Mouse (Mus musculus): ENCODE results near the gene Rnf216. TPM values are rescaled to one million over a fixed set of nuclear protein-coding genes. Genes with fewer than 3 reads are reported as not detected.

Gene Rnf216
- polyA plus RNA-seq, 1 experiment from 2014 or later = 44.4 TPM

DNA sequence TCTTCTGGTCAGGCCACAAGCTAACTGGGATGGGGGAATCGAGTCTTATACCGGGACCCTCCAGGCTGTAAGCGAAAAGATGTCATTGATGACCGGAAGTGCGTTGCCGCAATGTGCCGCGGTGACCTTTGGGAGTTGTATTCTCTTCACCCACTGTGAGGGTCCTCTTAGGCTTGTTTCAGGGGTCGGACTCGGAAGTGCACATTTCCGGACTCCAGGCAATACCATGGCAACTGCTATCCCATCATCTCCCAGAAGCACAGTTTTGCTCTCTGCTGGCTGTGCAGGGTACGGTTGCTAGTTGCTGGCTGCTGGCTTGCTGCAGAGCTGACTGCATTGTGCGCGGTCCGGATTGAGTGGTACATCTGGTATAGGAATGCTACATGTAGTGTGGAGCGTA is 16.3 kb upstream of the Rnf216 start:
- peaks cover 10% of the 10 kb centered on the region for H3K4me1 ChIP-seq
- peaks cover 8% of the 10 kb centered on the region; the same call in 1 of the 2 replicates for H3K9me3 ChIP-seq
- H3K4me3 ChIP-seq = no peak overlapping the region
- H3K36me3 ChIP-seq (replicated peaks) = no peaks in the 10 kb centered on the region
- H3K27me3 ChIP-seq (ENCODE audit: poor library complexity, severe bottlenecking) = no peaks in the 10 kb centered on the region
- WGBS = 87% methylated on average over 16 of the region's 16 CpGs
- H3K27ac ChIP-seq = no peak overlapping the region
- DNase-seq (ENCODE audit: extremely low spot score, low spot score) = no peak

DNA sequence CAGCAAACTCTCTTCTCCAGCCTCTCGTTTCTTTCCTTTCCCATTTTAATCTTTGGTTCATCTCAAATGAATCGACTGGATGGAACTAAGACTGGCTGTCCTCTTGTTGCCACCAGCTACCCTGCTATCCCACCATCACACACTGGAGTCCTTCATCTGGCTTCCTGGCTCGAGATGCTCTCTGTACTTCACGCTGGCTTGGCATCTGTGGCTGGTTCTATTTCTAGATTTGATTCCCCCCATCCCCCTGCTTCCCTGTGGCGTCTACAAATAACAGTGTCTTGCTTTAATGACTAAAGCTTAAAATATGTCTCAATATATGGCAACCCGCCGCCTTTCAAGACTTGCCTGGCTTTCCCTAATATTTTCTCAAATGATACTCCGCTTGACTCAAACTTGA is 15.0 kb upstream of the Rnf216 start:
- Histone ChIP-seq H3K9me3 (peaks cover 8% of the 10 kb centered on the region; the same call in 1 of the 2 replicates), H3K27ac (no peak overlapping the region), H3K36me3 (replicated peaks) (no peaks in the 10 kb centered on the region), H3K27me3 (ENCODE audit: poor library complexity, severe bottlenecking) (no peaks in the 10 kb centered on the region), H3K4me3 (no peak overlapping the region), H3K4me1 (peaks cover 10% of the 10 kb centered on the region)
- no peak for DNase-seq (ENCODE audit: extremely low spot score, low spot score)
- 89% methylated on average over 8 of the region's 8 CpGs for WGBS

DNA sequence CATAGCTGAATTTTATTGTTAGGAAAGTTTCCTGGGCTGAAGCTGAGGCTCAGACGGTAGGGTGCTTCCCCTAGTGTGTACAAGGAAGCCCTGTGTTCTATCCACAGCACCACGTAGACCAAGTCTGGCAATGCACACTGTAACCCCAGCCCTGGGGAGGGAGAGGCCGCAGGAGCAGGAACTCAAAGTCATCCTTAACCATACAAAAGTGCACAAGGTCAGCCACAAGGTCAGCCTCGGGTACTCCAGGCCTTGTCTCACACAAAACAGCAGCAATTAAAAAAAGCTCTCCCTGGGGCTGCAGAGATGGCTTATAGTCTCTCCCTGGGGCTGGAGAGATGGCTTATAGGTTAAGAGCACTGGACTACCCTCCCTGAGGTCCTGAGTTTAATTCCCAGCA is 14.1 kb upstream of the Rnf216 start:
- Histone ChIP-seq H3K4me3 (no peak overlapping the region), H3K27me3 (ENCODE audit: poor library complexity, severe bottlenecking) (no peaks in the 10 kb centered on the region), H3K36me3 (replicated peaks) (no peaks in the 10 kb centered on the region), H3K4me1 (peaks cover 10% of the 10 kb centered on the region), H3K9me3 (peaks cover 8% of the 10 kb centered on the region; the same call in 1 of the 2 replicates), H3K27ac (no peak overlapping the region)
- no peak for DNase-seq (ENCODE audit: extremely low spot score, low spot score)
- WGBS = 71% methylated on average over 4 of the region's 4 CpGs

DNA sequence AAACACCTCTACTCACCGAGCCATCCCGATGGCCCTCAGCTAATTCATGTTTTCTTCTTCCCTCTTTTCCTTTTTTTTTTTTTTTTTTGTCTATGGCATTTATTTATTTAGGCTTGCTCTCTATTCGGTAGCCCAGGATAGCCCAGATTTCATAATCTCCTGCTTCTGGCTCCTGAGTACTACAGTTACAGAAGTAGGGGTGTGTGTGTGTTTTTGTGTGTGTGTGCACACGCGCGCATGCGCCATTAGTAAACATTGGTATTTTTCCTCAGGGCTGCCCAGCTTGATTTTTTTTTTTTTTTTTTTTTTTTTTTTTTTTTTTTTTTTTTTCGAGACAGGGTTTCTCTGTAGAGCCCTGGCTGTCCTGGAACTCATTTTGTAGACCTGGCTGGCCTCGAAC is 13.3 kb upstream of the Rnf216 start:
- H3K4me1 ChIP-seq = peaks cover 10% of the 10 kb centered on the region
- H3K4me3 ChIP-seq = no peak overlapping the region
- 92% methylated on average over 9 of the region's 9 CpGs for WGBS
- peaks cover 8% of the 10 kb centered on the region; the same call in 1 of the 2 replicates for H3K9me3 ChIP-seq
- DNase-seq (ENCODE audit: extremely low spot score, low spot score) = no peak
- H3K27ac ChIP-seq = no peak overlapping the region
- H3K36me3 ChIP-seq (replicated peaks) = no peaks in the 10 kb centered on the region
- H3K27me3 ChIP-seq (ENCODE audit: poor library complexity, severe bottlenecking) = no peaks in the 10 kb centered on the region

DNA sequence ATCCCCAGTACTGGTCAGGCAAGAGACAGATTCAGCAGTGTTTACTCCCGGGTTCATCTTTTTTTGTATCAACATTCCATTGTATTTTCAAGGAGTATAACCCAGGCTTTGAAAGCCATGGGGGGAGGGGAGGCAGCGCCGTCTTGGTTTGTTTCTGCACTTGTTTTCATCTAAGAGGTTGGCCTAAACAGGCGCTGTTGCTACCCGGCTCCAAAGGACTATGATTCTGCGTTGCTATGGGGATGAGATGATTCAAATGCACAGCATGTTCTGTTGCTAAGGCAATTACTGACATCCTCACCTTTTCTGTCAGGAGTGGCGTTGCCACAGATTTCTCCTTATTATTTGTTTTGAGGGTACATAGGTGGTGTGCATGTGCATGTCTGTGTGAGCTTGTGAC is 12.8 kb upstream of the Rnf216 start:
- DNase-seq (ENCODE audit: extremely low spot score, low spot score) = peak; percentile 20
- Histone ChIP-seq H3K9me3 (peaks cover 8% of the 10 kb centered on the region; the same call in 1 of the 2 replicates), H3K4me1 (peaks cover 10% of the 10 kb centered on the region), H3K27me3 (ENCODE audit: poor library complexity, severe bottlenecking) (no peaks in the 10 kb centered on the region), H3K4me3 (no peak overlapping the region), H3K27ac (0 out of 2 replicates have a peak overlapping the region, but pooled peaks have one; percentile 5), H3K36me3 (replicated peaks) (no peaks in the 10 kb centered on the region)
- WGBS = 50% methylated on average over 7 of the region's 7 CpGs

DNA sequence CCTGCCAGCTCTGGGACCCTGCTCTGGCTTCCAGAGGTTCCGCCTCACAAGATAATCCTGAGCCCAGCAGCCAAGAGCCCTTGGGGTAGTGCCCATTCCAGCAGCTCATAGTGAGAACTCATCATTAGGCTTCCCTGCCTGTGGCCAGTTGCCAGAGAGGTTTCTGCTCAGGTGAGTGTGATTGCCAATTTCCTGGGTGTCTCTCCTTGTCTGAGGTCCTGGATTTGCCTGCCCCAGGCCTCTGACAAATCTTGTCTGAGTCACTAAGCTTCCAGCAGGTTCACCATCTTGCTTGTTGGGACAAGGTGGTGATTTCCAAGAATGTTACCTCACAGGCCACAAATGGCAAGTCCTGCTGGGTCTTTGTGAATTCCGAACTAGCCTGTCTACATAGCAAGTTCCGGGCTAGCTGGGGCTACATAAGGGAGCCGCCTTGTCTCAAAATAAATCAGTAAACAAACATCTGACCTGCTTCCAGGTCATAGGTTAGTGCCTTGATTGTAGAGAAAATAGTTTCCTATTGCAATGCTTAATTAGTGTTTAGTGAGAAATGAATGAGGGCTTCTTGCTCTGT is 12.1 kb upstream of the Rnf216 start:
- WGBS = 79% methylated on average over 4 of the region's 4 CpGs
- no peak for DNase-seq (ENCODE audit: extremely low spot score, low spot score)
- Histone ChIP-seq H3K9me3 (peaks cover 8% of the 10 kb centered on the region; the same call in 1 of the 2 replicates), H3K27ac (0 out of 2 replicates have a peak overlapping the region, but pooled peaks have one; percentile 5), H3K36me3 (replicated peaks) (no peaks in the 10 kb centered on the region), H3K4me3 (no peak overlapping the region), H3K27me3 (ENCODE audit: poor library complexity, severe bottlenecking) (no peaks in the 10 kb centered on the region), H3K4me1 (peaks cover 10% of the 10 kb centered on the region)

DNA sequence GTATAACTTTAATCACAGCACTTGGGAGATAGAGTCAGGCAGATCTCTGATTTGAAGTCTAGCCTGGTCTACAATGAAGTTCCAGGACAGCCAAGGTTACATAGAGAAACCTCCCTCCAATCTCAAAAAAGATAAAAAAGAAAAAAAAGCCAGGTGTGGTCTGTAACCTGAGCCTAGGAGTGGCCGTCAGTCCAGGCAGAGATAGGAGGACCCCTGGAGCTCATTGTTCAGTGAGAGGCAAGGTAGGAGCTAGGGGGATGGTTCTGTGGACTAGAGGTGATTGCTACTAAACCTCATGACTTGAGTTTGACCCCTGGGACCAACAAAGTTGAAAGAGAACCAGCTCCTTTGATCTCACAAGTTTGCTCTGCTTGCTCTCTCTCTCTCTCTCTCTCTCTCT is 9.9 kb upstream of the Rnf216 start:
- WGBS = 35% methylated on average over 1 of the region's 1 CpGs

DNA sequence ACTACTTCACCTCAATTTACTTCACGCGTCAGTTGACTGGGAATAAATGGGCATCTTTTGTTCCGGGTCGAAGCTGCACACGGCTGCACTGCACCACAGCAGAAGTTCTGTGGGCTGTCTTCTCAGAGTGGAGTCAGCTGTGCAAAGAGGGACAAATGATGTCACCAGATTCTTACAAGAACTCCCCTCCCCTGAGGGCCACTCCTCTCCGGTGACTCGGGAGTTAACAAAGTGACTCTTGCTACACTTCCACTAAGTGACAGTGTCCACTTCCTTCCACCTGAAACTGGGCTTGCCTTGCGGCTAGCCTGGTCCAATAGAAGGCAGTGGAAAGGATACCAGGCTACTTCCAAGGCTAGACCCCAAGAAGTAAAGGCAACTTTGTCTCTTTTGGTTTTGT is 9.3 kb upstream of the Rnf216 start:
- no peaks in the 10 kb centered on the region; the same call in 1 of the 2 replicates for H3K9me3 ChIP-seq
- no peaks in the 10 kb centered on the region for H3K36me3 ChIP-seq (replicated peaks)
- H3K4me3 ChIP-seq = no peak overlapping the region
- no peak overlapping the region for H3K27ac ChIP-seq
- H3K4me1 ChIP-seq = peaks cover 10% of the 10 kb centered on the region
- no peaks in the 10 kb centered on the region for H3K27me3 ChIP-seq (ENCODE audit: poor library complexity, severe bottlenecking)
- WGBS = 85% methylated on average over 8 of the region's 8 CpGs
- no peak for DNase-seq (ENCODE audit: extremely low spot score, low spot score)

More for the DNA sequence above, 9.9 kb upstream of the Rnf216 start:
- H3K9me3 ChIP-seq = no peaks in the 10 kb centered on the region
- H3K4me1 ChIP-seq = peaks cover 10% of the 10 kb centered on the region
- DNase-seq (ENCODE audit: extremely low spot score, low spot score) = no peak
- H3K27me3 ChIP-seq (ENCODE audit: poor library complexity, severe bottlenecking) = no peaks in the 10 kb centered on the region
- no peaks in the 10 kb centered on the region for H3K36me3 ChIP-seq (replicated peaks)
- no peak overlapping the region for H3K4me3 ChIP-seq
- no peak overlapping the region for H3K27ac ChIP-seq

DNA sequence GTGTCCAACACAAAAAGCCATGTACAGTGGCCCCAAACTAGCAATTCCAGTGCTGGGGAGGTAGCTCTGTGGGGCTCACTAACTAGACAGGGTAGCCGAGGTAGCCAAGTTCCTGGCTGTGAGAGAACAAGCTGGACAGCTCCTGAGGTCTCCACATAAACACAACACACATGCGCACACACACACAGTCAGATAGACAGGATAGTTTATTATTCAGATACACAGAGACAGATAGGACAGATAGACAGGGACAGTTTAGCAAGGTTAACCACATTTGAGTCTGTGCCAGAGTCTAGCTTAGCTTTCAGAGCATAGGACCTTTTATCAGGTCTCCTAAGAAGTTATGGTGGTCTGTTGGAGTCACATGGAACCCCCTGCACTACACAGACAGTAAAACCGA is 6.0 kb downstream of the Rnf216 start:
- H3K9me3 ChIP-seq = no peaks in the 10 kb centered on the region
- 94% methylated on average over 3 of the region's 3 CpGs for WGBS
- H3K27ac ChIP-seq = no peak overlapping the region
- H3K4me1 ChIP-seq = peaks cover 25% of the 10 kb centered on the region
- no peak overlapping the region for H3K4me3 ChIP-seq
- no peak for DNase-seq (ENCODE audit: extremely low spot score, low spot score)
- H3K36me3 ChIP-seq (replicated peaks) = peaks cover 12% of the 10 kb centered on the region
- H3K27me3 ChIP-seq (ENCODE audit: poor library complexity, severe bottlenecking) = no peaks in the 10 kb centered on the region

DNA sequence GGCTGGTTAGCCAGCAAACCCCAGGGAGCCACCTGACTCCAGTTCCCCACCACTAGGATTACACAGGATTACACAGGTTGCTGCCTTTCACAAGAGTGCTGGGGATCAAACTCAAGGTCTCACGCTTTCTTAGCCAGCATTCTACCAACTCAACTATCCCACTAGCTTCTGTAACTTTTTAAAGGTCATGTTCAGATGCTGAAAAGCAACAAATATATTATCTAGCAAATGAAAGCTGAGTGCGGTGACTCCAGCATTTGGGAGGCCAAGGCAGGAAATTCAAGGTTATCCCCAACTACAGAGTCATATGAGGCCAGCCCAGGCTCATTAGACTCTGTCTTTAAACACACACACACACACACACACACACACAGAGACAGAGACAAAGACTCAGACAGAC is 9.6 kb downstream of the Rnf216 start:
- WGBS = 94% methylated on average over 2 of the region's 2 CpGs
- Histone ChIP-seq H3K9me3 (no peaks in the 10 kb centered on the region), H3K4me3 (no peak overlapping the region)

DNA sequence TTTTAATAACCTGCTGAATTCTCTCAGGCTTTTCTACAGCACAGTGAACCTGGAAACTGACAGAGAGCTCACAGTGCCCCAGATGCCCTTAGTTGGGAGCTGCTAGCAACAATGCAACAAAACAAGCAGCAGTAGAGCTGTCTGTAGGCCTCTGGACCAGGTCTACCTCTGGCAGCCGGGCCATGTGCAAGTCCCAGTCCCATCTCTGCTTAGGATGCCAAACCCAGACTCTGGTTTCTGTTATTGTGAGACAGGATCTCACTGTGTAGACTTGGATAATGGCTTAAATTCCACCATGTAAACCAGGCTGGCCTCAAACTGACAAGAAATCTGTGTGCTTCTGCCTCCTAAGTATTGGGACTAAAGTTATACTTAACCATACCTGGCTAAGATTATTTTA is 11.2 kb downstream of the Rnf216 start:
- H3K9me3 ChIP-seq = no peaks in the 10 kb centered on the region
- H3K4me1 ChIP-seq = peaks cover 24% of the 10 kb centered on the region
- no peak overlapping the region for H3K4me3 ChIP-seq
- 80% methylated on average over 1 of the region's 1 CpGs for WGBS
- no peaks in the 10 kb centered on the region for H3K27me3 ChIP-seq (ENCODE audit: poor library complexity, severe bottlenecking)
- no peak for DNase-seq (ENCODE audit: extremely low spot score, low spot score)
- peaks cover 10% of the 10 kb centered on the region for H3K36me3 ChIP-seq (replicated peaks)
- H3K27ac ChIP-seq = no peak overlapping the region

More for the DNA sequence above, 9.6 kb downstream of the Rnf216 start:
- H3K36me3 ChIP-seq (replicated peaks) = no peaks in the 10 kb centered on the region; the same call in 1 of the 2 replicates
- DNase-seq (ENCODE audit: extremely low spot score, low spot score) = no peak
- no peaks in the 10 kb centered on the region for H3K27me3 ChIP-seq (ENCODE audit: poor library complexity, severe bottlenecking)
- no peak overlapping the region for H3K27ac ChIP-seq
- H3K4me1 ChIP-seq = peaks cover 24% of the 10 kb centered on the region

DNA sequence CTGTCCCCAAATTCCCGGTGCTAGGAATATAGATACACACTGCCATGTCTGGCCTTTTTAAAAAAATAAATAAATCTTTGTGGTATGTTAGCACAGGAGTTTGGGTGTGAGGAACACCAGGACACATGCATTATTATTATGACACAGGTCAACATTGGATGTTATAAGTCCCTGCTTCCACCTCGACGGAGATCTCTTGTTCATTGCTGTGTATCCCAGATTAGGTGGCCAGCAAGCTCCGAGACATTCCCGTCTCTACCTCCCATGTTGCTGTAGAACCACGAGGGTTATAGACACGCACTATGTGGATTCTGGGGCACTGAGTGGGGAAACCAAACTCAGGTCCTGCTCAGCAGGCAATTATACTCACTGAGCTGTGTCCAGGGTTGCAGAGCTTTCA is 17.5 kb downstream of the Rnf216 start:
- Histone ChIP-seq H3K4me1 (peaks cover 6% of the 10 kb centered on the region; the same call in 1 of the 2 replicates), H3K36me3 (replicated peaks) (peaks cover 59% of the 10 kb centered on the region), H3K4me3 (no peak overlapping the region), H3K9me3 (no peaks in the 10 kb centered on the region), H3K27ac (no peak overlapping the region), H3K27me3 (ENCODE audit: poor library complexity, severe bottlenecking) (no peaks in the 10 kb centered on the region)
- no peak for DNase-seq (ENCODE audit: extremely low spot score, low spot score)
- WGBS = 93% methylated on average over 7 of the region's 7 CpGs

DNA sequence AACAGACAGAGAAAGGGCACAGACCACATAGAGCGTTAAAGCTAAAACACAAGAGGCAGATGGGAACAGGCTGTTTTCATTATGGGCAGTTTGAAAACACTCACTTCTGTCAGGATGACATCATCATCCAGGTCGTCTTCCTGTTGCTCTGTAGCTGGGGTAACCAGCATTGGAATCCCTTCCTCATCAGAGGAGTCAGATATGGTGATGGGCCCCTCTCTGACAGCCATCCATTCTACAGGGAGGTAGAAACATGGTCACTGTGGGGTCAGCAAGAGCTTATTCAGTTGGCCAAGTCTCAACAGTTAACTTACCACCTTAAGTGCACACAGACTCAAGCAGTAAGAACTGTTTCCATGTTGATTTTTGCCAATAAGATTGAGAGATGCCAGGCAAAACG is 19.9 kb downstream of the Rnf216 start:
- no peaks in the 10 kb centered on the region for H3K9me3 ChIP-seq
- H3K4me3 ChIP-seq = no peak overlapping the region
- H3K27me3 ChIP-seq (ENCODE audit: poor library complexity, severe bottlenecking) = no peaks in the 10 kb centered on the region
- WGBS = 81% methylated on average over 3 of the region's 3 CpGs
- no peaks in the 10 kb centered on the region for H3K4me1 ChIP-seq
- H3K36me3 ChIP-seq (replicated peaks) = peaks cover 81% of the 10 kb centered on the region
- DNase-seq (ENCODE audit: extremely low spot score, low spot score) = no peak
- no peak overlapping the region for H3K27ac ChIP-seq
